ENCODE assay signal across 8 mouse cellular contexts in the genomic region with DNA sequence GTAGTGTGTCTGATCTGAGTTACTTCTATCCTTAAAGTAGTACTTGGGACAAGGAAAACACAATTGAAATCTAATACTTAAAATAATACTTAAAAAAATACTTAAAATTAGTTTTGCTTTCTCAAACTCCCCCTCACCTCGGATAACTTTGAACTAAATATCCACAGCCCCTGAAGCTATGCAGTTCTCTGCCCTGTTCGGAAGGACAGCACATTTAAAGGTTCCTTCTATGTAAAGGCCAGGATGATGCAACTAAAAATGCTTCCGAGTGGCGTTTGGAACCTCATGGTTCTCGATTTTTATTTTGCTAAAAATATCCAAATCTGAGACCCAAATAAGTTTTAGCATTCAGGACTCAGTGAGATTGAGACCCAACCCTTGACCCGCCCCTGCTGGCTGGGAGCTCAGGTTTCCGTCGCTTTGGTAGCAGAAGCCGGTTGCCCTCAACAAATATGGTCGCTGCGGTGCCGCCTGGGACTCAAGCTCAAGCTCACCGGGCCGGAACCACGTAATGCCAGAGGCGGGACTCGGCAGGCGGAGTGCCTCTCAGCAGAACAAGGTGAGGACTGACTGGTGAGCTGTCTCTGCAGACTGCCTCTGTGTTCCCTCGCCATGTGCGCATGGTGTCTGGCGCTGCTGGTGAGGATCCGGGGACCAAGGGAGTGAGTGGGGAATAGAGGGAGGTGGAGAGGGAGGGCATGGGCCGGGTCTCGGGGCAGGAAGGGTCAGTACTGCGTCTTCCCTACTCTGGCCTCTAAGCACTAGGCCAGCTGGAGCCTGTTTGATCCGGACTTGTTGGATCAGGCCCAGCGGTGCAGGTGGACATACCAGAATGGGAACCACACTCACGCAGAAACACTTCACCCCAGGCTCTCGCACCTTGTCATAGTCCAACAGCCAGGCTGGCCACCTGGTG. TPM values are rescaled to one million over a fixed set of nuclear protein-coding genes. Genes with fewer than 3 reads are reported as not detected.
DNase-seq lines count a peak whose midpoint lies in the region; ATAC-seq and TF ChIP-seq lines count a peak whose summit lies in the region.

A gene (plus strand): TSS at position 429 of the 916 bp plus-strand sequence.

- WGBS in forebrain, embryonic 12.5 days: 2% methylated on average over 29 of the region's 29 CpGs
- WGBS in heart, postnatal 0 days: under 1% methylated on average over 29 of the region's 29 CpGs
- WGBS in liver, embryonic 16.5 days (ENCODE audit: insufficient replicate concordance): 1% methylated on average over 29 of the region's 29 CpGs
- WGBS in neural tube, embryonic 13.5 days: 1% methylated on average over 29 of the region's 29 CpGs

- peak within 1 kb of the TSS; percentile 68 for H3K4me2 ChIP-seq in forebrain, embryonic 12.5 days
- H3K4me2 ChIP-seq in heart, postnatal 0 days (ENCODE audit: low read depth, low read length): peak within 1 kb of the TSS; percentile 79
- H3K4me2 ChIP-seq in liver, embryonic 16.5 days (ENCODE audit: low read depth, low read length): peak within 1 kb of the TSS; percentile 77
- peak within 1 kb of the TSS; percentile 72 for H3K4me2 ChIP-seq in neural tube, embryonic 13.5 days

- H3K27me3 ChIP-seq in E14TG2a.4 (ENCODE audit: insufficient read depth, low read length): no peaks in the 10 kb centered on the region
- H3K27me3 ChIP-seq in forebrain, embryonic 12.5 days: no peaks in the 10 kb centered on the region
- H3K27me3 ChIP-seq in heart, postnatal 0 days (ENCODE audit: control insufficient read depth, insufficient read depth, low read length): no peaks in the 10 kb centered on the region
- H3K27me3 ChIP-seq in liver, embryonic 16.5 days (ENCODE audit: control insufficient read depth, insufficient read depth, low read depth, low read length): no peaks in the 10 kb centered on the region
- H3K27me3 ChIP-seq in neural tube, embryonic 13.5 days: no peaks in the 10 kb centered on the region
- no peaks in the 10 kb centered on the region for H3K27me3 ChIP-seq in testis, adult 2 months (ENCODE audit: control insufficient read depth, insufficient read depth, low read length)

- peak within 1 kb of the TSS; percentile 50; the same call in 1 of the 2 replicates for H3K27ac ChIP-seq in forebrain, embryonic 12.5 days
- peak within 1 kb of the TSS; percentile 75 for H3K27ac ChIP-seq in heart, postnatal 0 days (ENCODE audit: low read depth)
- H3K27ac ChIP-seq in liver, embryonic 16.5 days (ENCODE audit: low read length): peak within 1 kb of the TSS; percentile 48; the same call in 1 of the 2 replicates
- H3K27ac ChIP-seq in neural tube, embryonic 13.5 days (replicated peaks): peak within 1 kb of the TSS; percentile 75
- peak within 1 kb of the TSS; percentile 73 for H3K27ac ChIP-seq in testis, adult 2 months (ENCODE audit: control insufficient read depth, insufficient read depth, low read depth, low read length)

- no peaks in the 10 kb centered on the region for H3K9me3 ChIP-seq in E14TG2a.4 (ENCODE audit: low read length)
- H3K9me3 ChIP-seq in forebrain, embryonic 12.5 days: no peaks in the 10 kb centered on the region
- no peaks in the 10 kb centered on the region for H3K9me3 ChIP-seq in heart, postnatal 0 days (replicated peaks; ENCODE audit: control insufficient read depth, low read length)
- H3K9me3 ChIP-seq in liver, embryonic 16.5 days (replicated peaks; ENCODE audit: control insufficient read depth, low read length): no peaks in the 10 kb centered on the region
- no peaks in the 10 kb centered on the region for H3K9me3 ChIP-seq in neural tube, embryonic 13.5 days

- peak; percentile 79; the same call in 1 of the 2 replicates for TF ChIP-seq POLR2A in testis, adult 2 months (IDR thresholded peaks at IDR 0.05; ENCODE audit: control insufficient read depth, low read depth, low read length)

- peak; percentile 88 for DNase-seq in c-Kit-positive CD71-positive TER-119-positive erythroid progenitor cells, embryonic 14.5 days (ENCODE audit: low spot score)
- DNase-seq in heart, postnatal 0 days (ENCODE audit: low spot score): peak; percentile 94
- peak; percentile 95 to 97 for DNase-seq in kidney, postnatal 4 days

- H3K9ac ChIP-seq in forebrain, embryonic 12.5 days: peak within 1 kb of the TSS; percentile 75
- H3K9ac ChIP-seq in heart, postnatal 0 days (replicated peaks; ENCODE audit: low read depth, low read length): peak within 1 kb of the TSS; percentile 70
- H3K9ac ChIP-seq in liver, embryonic 16.5 days (ENCODE audit: low read depth, low read length): peak within 1 kb of the TSS; percentile 66
- peak within 1 kb of the TSS; percentile 88 for H3K9ac ChIP-seq in neural tube, embryonic 13.5 days

- ATAC-seq in forebrain, embryonic 12.5 days (ENCODE audit: low FRiP score): peak; percentile 96
- ATAC-seq in heart, postnatal 0 days (ENCODE audit: insufficient read depth, low read depth): peak; percentile 97
- peak; percentile 96 for ATAC-seq in liver, embryonic 16.5 days (ENCODE audit: low read depth)
- ATAC-seq in neural tube, embryonic 13.5 days (ENCODE audit: low read depth): peak; percentile 97

- H3K4me3 ChIP-seq in E14TG2a.4 (replicated peaks; ENCODE audit: low read length): peak within 1 kb of the TSS; percentile 91
- peak within 1 kb of the TSS; percentile 63 for H3K4me3 ChIP-seq in forebrain, embryonic 12.5 days (replicated peaks)
- H3K4me3 ChIP-seq in heart, postnatal 0 days (ENCODE audit: low read depth, low read length): peak within 1 kb of the TSS; percentile 71
- peak within 1 kb of the TSS; percentile 72 for H3K4me3 ChIP-seq in liver, embryonic 16.5 days (ENCODE audit: low read depth, low read length)
- H3K4me3 ChIP-seq in neural tube, embryonic 13.5 days: peak within 1 kb of the TSS; percentile 59
- H3K4me3 ChIP-seq in testis, adult 2 months (ENCODE audit: control insufficient read depth, low read depth, low read length): peak within 1 kb of the TSS; percentile 93

- peaks cover 54% of the 10 kb centered on the region for H3K36me3 ChIP-seq in E14TG2a.4 (ENCODE audit: insufficient read depth, low read length)
- peaks cover 19% of the 10 kb centered on the region for H3K36me3 ChIP-seq in forebrain, embryonic 12.5 days (replicated peaks)
- H3K36me3 ChIP-seq in heart, postnatal 0 days (replicated peaks; ENCODE audit: control insufficient read depth, insufficient read depth, low read length): peaks cover 28% of the 10 kb centered on the region
- peaks cover 17% of the 10 kb centered on the region for H3K36me3 ChIP-seq in liver, embryonic 16.5 days (ENCODE audit: control insufficient read depth, insufficient read depth)
- peaks cover 30% of the 10 kb centered on the region for H3K36me3 ChIP-seq in neural tube, embryonic 13.5 days
- H3K36me3 ChIP-seq in testis, adult 2 months (ENCODE audit: control insufficient read depth, insufficient read depth, low read length): no peaks in the 10 kb centered on the region

- peaks cover 39% of the 10 kb centered on the region for H3K4me1 ChIP-seq in E14TG2a.4 (replicated peaks; ENCODE audit: low read depth, low read length)
- peaks cover 9% of the 10 kb centered on the region; the same call in 1 of the 2 replicates for H3K4me1 ChIP-seq in forebrain, embryonic 12.5 days
- peaks cover 6% of the 10 kb centered on the region; the same call in 1 of the 2 replicates for H3K4me1 ChIP-seq in heart, postnatal 0 days (ENCODE audit: control insufficient read depth, insufficient read depth)
- H3K4me1 ChIP-seq in liver, embryonic 16.5 days (ENCODE audit: control insufficient read depth, low read depth, low read length): peaks cover 5% of the 10 kb centered on the region
- peaks cover 18% of the 10 kb centered on the region for H3K4me1 ChIP-seq in neural tube, embryonic 13.5 days (replicated peaks)
- no peaks in the 10 kb centered on the region; the same call in 1 of the 2 replicates for H3K4me1 ChIP-seq in testis, adult 2 months (ENCODE audit: control insufficient read depth, insufficient read depth, low read length)

- no peak for TF ChIP-seq CTCF in E14TG2a.4 (conservative IDR thresholded peaks at IDR 0.05; ENCODE audit: low read length)
- TF ChIP-seq CTCF in heart, postnatal 0 days (IDR thresholded peaks at IDR 0.05; ENCODE audit: low read depth): no peak; the same call in 1 of the 2 replicates
- no peak for TF ChIP-seq CTCF in testis, adult 2 months (IDR thresholded peaks at IDR 0.05; ENCODE audit: control insufficient read depth, insufficient read depth, insufficient replicate concordance, low read depth, low read length)

- no peak for TF ChIP-seq EP300 in heart, postnatal 0 days (IDR thresholded peaks at IDR 0.05; ENCODE audit: low read depth)

RNA-seq across cellular contexts. Expression of the gene that starts here (rescaled TPM):
- polyA plus RNA-seq in forebrain, embryonic 12.5 days (2016; fragmentation: Nextera tagmentation; extraction: Ambion mirVana): 30.8 and 33.9 TPM in 2 replicates
- total RNA-seq in heart, postnatal 0 days (2014; rRNA removed; ENCODE audit: low replicate concordance): 5.4 and 9.7 TPM in 2 replicates
- polyA plus RNA-seq in heart, postnatal 0 days (2015; fragmentation: Nextera tagmentation; extraction: Ambion mirVana): 14.1 and 16.4 TPM in 2 replicates
- polyA plus RNA-seq in liver, embryonic 16.5 days (2015; fragmentation: Nextera tagmentation; extraction: Ambion mirVana): 8.8 and 9.7 TPM in 2 replicates
- 38.3 and 41.6 TPM in 2 replicates for polyA plus RNA-seq in neural tube, embryonic 13.5 days (2015; fragmentation: Nextera tagmentation; extraction: Ambion mirVana)
- 4.5 and 5.5 TPM in 2 replicates for polyA plus RNA-seq in testis, adult 2 months (2012; rRNA removed)

Comparison
In these comparisons a context has a peak if more than half of its experiments do, and no peak if none do; other contexts are left out.
1. Peak in every context shown above with its lines: DNase-seq, ATAC-seq, H3K4me3 ChIP-seq and H3K27ac ChIP-seq.